Mouse (Mus musculus) megakaryocyte, embryonic 14.5 days (primary cell): ENCODE measurements around the gene Rin3.

Experiments
- FLI1 ChIP-seq: IDR thresholded peaks from 2 replicates; pipeline ENCODE4 v1.6.1; 2012; ENCODE audit warnings: low read length, inconsistent platforms, mixed read lengths
- GATA1 ChIP-seq: IDR thresholded peaks from 3 replicates; pipeline ENCODE4 v1.6.1; 2012; ENCODE audit warnings: mixed read lengths, low read length, inconsistent platforms, borderline replicate concordance

- TF ChIP-seq GATA1 = no peak
- TF ChIP-seq FLI1 = no peak
Observed at GRCm38 (mm10) chr12:102309800-102310195, 26.9 kb downstream of the Rin3 start.
